Mouse (Mus musculus) heart, postnatal 25 days (tissue): Measurements from ENCODE around the gene Gm49320. TPM values are rescaled to one million over a fixed set of nuclear protein-coding genes. Genes with fewer than 3 reads are reported as not detected.

Experiments
- total RNA-seq, 2 experiments: library from RNA; stranded (reverse); gene quantifications; 2 replicates each; pipeline ENCODE4 v1.2.3; 2021

Gm49320 gene
- total RNA-seq, 2 experiments from 2014 or later, result not detected

Other genes starting within 250 kb of the Gm49320 start
- under 1 TPM; 0.21 to 0.42 TPM for gene Cd209f, start 133.0 kb upstream of the Gm49320 start, total RNA-seq
- not detected for gene Cd209g, start 104.8 kb upstream of the Gm49320 start, total RNA-seq
- gene Evi5l, start 72.3 kb upstream of the Gm49320 start, total RNA-seq, result 10 to 100 TPM; 23.4 to 24.6 TPM
- not detected for gene Prr36, start 21.4 kb upstream of the Gm49320 start, total RNA-seq
- gene Lrrc8e, start 12.0 kb upstream of the Gm49320 start, total RNA-seq, result under 1 TPM; 0.08 to 0.34 TPM
- gene Map2k7, start 125 bp upstream of the Gm49320 start, total RNA-seq, result 10 to 100 TPM; 68.9 to 69.9 TPM
- gene Tgfbr3l, start 9.3 kb downstream of the Gm49320 start, total RNA-seq, result 1 to 10 TPM; 2.4 to 2.5 TPM
- 10 to 100 TPM; 14.4 to 15.0 TPM for gene Snapc2, start 14.2 kb downstream of the Gm49320 start, total RNA-seq
- gene Ctxn1, start 20.4 kb downstream of the Gm49320 start, total RNA-seq, result 1 to 10 TPM in 1 of 2 experiments, under 1 TPM in 1; 0.75 to 1.1 TPM
- gene Timm44, start 37.0 kb downstream of the Gm49320 start, total RNA-seq, result 100 to 1,000 TPM; 117 TPM
- 1 to 10 TPM; 3.5 to 4.4 TPM for gene Ccl25, start 86.3 kb downstream of the Gm49320 start, total RNA-seq
- 10 to 100 TPM; 58.2 to 64.1 TPM for gene Elavl1, start 86.5 kb downstream of the Gm49320 start, total RNA-seq